Mouse (Mus musculus) MEL (cell line): ENCODE data around the gene Pah. TPM values are rescaled to one million over a fixed set of nuclear protein-coding genes. Genes with fewer than 3 reads are reported as not detected.

Experiments
- DNase-seq: peaks from one replicate; pipeline ENCODE4 v3.0.0; 2011; ENCODE audit warnings: low read depth, low spot score
- H3K27ac ChIP-seq: 2 replicates; pipeline ENCODE4 v1.5.1; 2012; ENCODE audit warnings: low read depth, mild to moderate bottlenecking, control low read depth, low read length, moderate library complexity; ENCODE audit not compliant: control insufficient read depth
- H3K27me3 ChIP-seq, 2 experiments: fragments of 150-350 bp in 1 of 2; sonication (generic) in 1 of 2; 2 replicates each; pipeline ENCODE4 v1.6.1; 2012; ENCODE audit warnings: low read length in 2 of 2, mild to moderate bottlenecking in 2 of 2, improper control_type of control experiment in 1 of 2, moderate library complexity in 1 of 2; ENCODE audit not compliant: insufficient read depth in 2 of 2, control insufficient read depth in 1 of 2
- H3K36me3 ChIP-seq, 2 experiments: 2 replicates each; pipeline ENCODE4 v1.6.1; 2012 to 2014; ENCODE audit warnings: low read length in 2 of 2, improper control_type of control experiment in 1 of 2, inconsistent platforms in 1 of 2, mild to moderate bottlenecking in 1 of 2; ENCODE audit not compliant: insufficient read depth in 2 of 2, control insufficient read depth in 1 of 2
- H3K4me1 ChIP-seq, 2 experiments: fragments of 150-350 bp in 1 of 2; sonication (generic) in 1 of 2; 2 replicates each; pipeline ENCODE4 v1.6.1; 2012; ENCODE audit warnings: low read length in 2 of 2, improper control_type of control experiment in 1 of 2, mild to moderate bottlenecking in 1 of 2; ENCODE audit not compliant: insufficient read depth in 2 of 2, control insufficient read depth in 1 of 2
- H3K4me3 ChIP-seq, 2 experiments: fragments of 150-350 bp in 1 of 2; sonication (generic) in 1 of 2; 2 replicates each; pipeline ENCODE4 v1.5.1; 2012; ENCODE audit warnings: low read depth in 2 of 2, low read length in 2 of 2, mild to moderate bottlenecking in 2 of 2, moderate library complexity in 2 of 2, control low read depth in 1 of 2, improper control_type of control experiment in 1 of 2; ENCODE audit not compliant: control insufficient read depth in 1 of 2, insufficient read depth in 1 of 2
- H3K79me2 ChIP-seq: 2 replicates; pipeline ENCODE4 v1.6.1; 2012; ENCODE audit warnings: mild to moderate bottlenecking, low read length, moderate library complexity; ENCODE audit not compliant: control insufficient read depth, poor library complexity, insufficient read depth
- H3K9ac ChIP-seq: 2 replicates; pipeline ENCODE4 v1.6.1; 2012; ENCODE audit warnings: low read depth, mild to moderate bottlenecking, control low read depth, low read length, moderate library complexity; ENCODE audit not compliant: control insufficient read depth, poor library complexity, severe bottlenecking
- H3K9me3 ChIP-seq: fragments of 150-350 bp; sonication (generic); replicated peaks from 2 replicates; pipeline ENCODE4 v1.6.1; 2012; ENCODE audit warnings: mild to moderate bottlenecking, low read length, improper control_type of control experiment, moderate library complexity; ENCODE audit not compliant: insufficient read depth
- BHLHE40 ChIP-seq: IDR thresholded peaks from 2 replicates; pipeline ENCODE4 v1.6.1; 2012; ENCODE audit warnings: low read depth, mild to moderate bottlenecking, inconsistent platforms, low read length, improper control_type of control experiment, borderline replicate concordance
- CTCF ChIP-seq, 3 experiments: IDR thresholded peaks in 2 of 3; conservative IDR thresholded peaks in 1 of 3; 2 replicates each; pipeline ENCODE4 v1.5.1; 2011 to 2012; ENCODE audit warnings: low read length in 3 of 3, low read depth in 2 of 3, mild to moderate bottlenecking in 2 of 3, improper control_type of control experiment in 1 of 3, inconsistent platforms in 1 of 3, mixed read lengths in 1 of 3, moderate library complexity in 1 of 3; ENCODE audit not compliant: control insufficient read depth in 1 of 3, insufficient read depth in 1 of 3, poor library complexity in 1 of 3, severe bottlenecking in 1 of 3
- E2F4 ChIP-seq: IDR thresholded peaks from 2 replicates; pipeline ENCODE4 v1.6.1; 2011; ENCODE audit warnings: low read depth, low read length, improper control_type of control experiment, borderline replicate concordance
- EP300 ChIP-seq, 2 experiments: IDR thresholded peaks; 2 replicates each; pipeline ENCODE4 v1.6.1; 2011; ENCODE audit warnings: improper control_type of control experiment in 2 of 2, low read length in 2 of 2, low read depth in 1 of 2, mild to moderate bottlenecking in 1 of 2
- GABPA ChIP-seq: IDR thresholded peaks from 2 replicates; pipeline ENCODE4 v1.6.1; 2012; ENCODE audit warnings: low read depth, mild to moderate bottlenecking, inconsistent platforms, low read length, improper control_type of control experiment, moderate library complexity
- GATA1 ChIP-seq: IDR thresholded peaks from 2 replicates; pipeline ENCODE4 v1.6.1; 2011; ENCODE audit warnings: low read depth, low read length, improper control_type of control experiment
- JUND ChIP-seq: IDR thresholded peaks from 2 replicates; pipeline ENCODE4 v1.6.1; 2011; ENCODE audit warnings: low read depth, mild to moderate bottlenecking, improper control_type of control experiment, low read length
- MAFK ChIP-seq: IDR thresholded peaks from 2 replicates; pipeline ENCODE4 v1.6.1; 2011; ENCODE audit warnings: low read depth, mild to moderate bottlenecking, low read length, improper control_type of control experiment, borderline replicate concordance
- MAZ ChIP-seq: IDR thresholded peaks from 2 replicates; pipeline ENCODE4 v1.6.1; 2012; ENCODE audit warnings: low read depth, mild to moderate bottlenecking, inconsistent platforms, low read length, improper control_type of control experiment
- MEF2A ChIP-seq: IDR thresholded peaks from 2 replicates; pipeline ENCODE4 v1.6.1; 2014; ENCODE audit warnings: low read depth, mild to moderate bottlenecking, inconsistent platforms, low read length, improper control_type of control experiment; ENCODE audit not compliant: poor library complexity, insufficient replicate concordance, severe bottlenecking; ENCODE audit errors: extremely low read depth
- MYB ChIP-seq: IDR thresholded peaks from 2 replicates; pipeline ENCODE4 v1.6.1; 2011; ENCODE audit warnings: mild to moderate bottlenecking, low read depth, low read length, improper control_type of control experiment
- MYC ChIP-seq: IDR thresholded peaks from 2 replicates; pipeline ENCODE4 v1.6.1; 2011; ENCODE audit warnings: low read depth, mild to moderate bottlenecking, low read length, improper control_type of control experiment, moderate library complexity
- NELFE ChIP-seq: IDR thresholded peaks from 2 replicates; pipeline ENCODE4 v1.6.1; 2011; ENCODE audit warnings: low read depth, low read length, improper control_type of control experiment
- NRF1 ChIP-seq: IDR thresholded peaks from 2 replicates; pipeline ENCODE4 v1.6.1; 2014; ENCODE audit warnings: low read depth, mild to moderate bottlenecking, inconsistent platforms, low read length, improper control_type of control experiment, moderate library complexity; ENCODE audit not compliant: poor library complexity, insufficient read depth, severe bottlenecking
- POLR2AphosphoS5 ChIP-seq: IDR thresholded peaks from 2 replicates; pipeline ENCODE4 v1.6.1; 2012; ENCODE audit warnings: low read depth, borderline replicate concordance, mild to moderate bottlenecking, inconsistent platforms, low read length, moderate library complexity, mixed read lengths
- RCOR1 ChIP-seq: IDR thresholded peaks from 2 replicates; pipeline ENCODE4 v1.6.1; 2012; ENCODE audit warnings: low read depth, mild to moderate bottlenecking, inconsistent platforms, low read length, improper control_type of control experiment
- TAL1 ChIP-seq: IDR thresholded peaks from 2 replicates; pipeline ENCODE4 v1.6.1; 2012; ENCODE audit warnings: mild to moderate bottlenecking, inconsistent platforms, low read length, moderate library complexity, mixed read lengths
- TBP ChIP-seq: IDR thresholded peaks from 2 replicates; pipeline ENCODE4 v1.8.0; 2011; ENCODE audit warnings: low read depth, low read length, improper control_type of control experiment
- TCF12 ChIP-seq: IDR thresholded peaks from 2 replicates; pipeline ENCODE4 v1.6.1; 2014; ENCODE audit warnings: low read depth, mild to moderate bottlenecking, inconsistent platforms, low read length, improper control_type of control experiment, moderate library complexity
- USF1 ChIP-seq: IDR thresholded peaks from 2 replicates; pipeline ENCODE4 v1.6.1; 2014; ENCODE audit warnings: low read depth, mild to moderate bottlenecking, inconsistent platforms, low read length, improper control_type of control experiment, moderate library complexity
- USF2 ChIP-seq, 2 experiments: IDR thresholded peaks; 2 replicates each; pipeline ENCODE4 v1.6.1; 2011 to 2012; ENCODE audit warnings: improper control_type of control experiment in 2 of 2, low read length in 2 of 2, borderline replicate concordance in 1 of 2, inconsistent platforms in 1 of 2, low read depth in 1 of 2, mild to moderate bottlenecking in 1 of 2; ENCODE audit not compliant: insufficient read depth in 1 of 2
- ZC3H11A ChIP-seq: IDR thresholded peaks from 2 replicates; pipeline ENCODE4 v1.6.1; 2012; ENCODE audit warnings: low read depth, mild to moderate bottlenecking, inconsistent platforms, low read length, improper control_type of control experiment
- ZMIZ1 ChIP-seq: IDR thresholded peaks from 2 replicates; pipeline ENCODE4 v1.6.1; 2012; ENCODE audit warnings: low read depth, mild to moderate bottlenecking, inconsistent platforms, low read length, improper control_type of control experiment, moderate library complexity
- ZNF384 ChIP-seq: IDR thresholded peaks from 2 replicates; pipeline ENCODE4 v1.6.1; 2012; ENCODE audit warnings: low read depth, mild to moderate bottlenecking, inconsistent platforms, low read length, improper control_type of control experiment
- polyA plus RNA-seq, 2 experiments: library from polyadenylated mRNA; stranded (reverse) in 1 of 2; unstranded in 1 of 2; fragments of >175 nt in 1 of 2; fragments of >200 nt in 1 of 2; gene quantifications; 2 replicates each; pipeline versions ENCODE4 v1.2.1 to v1.2.4; 2012; ENCODE audit warnings: low replicate concordance in 2 of 2, low read depth in 1 of 2; ENCODE audit not compliant: insufficient read length in 2 of 2, insufficient read depth in 1 of 2, missing spikeins in 1 of 2
- total RNA-seq: library from RNA; depleted of rRNA; stranded (reverse); fragments of 300-350 nt; gene quantifications from 2 replicates; pipeline ENCODE4 v1.2.3, GENCODE M21; 2012

Gene Pah
- total and polyA plus RNA-seq, 3 experiments = not detected

DNA sequence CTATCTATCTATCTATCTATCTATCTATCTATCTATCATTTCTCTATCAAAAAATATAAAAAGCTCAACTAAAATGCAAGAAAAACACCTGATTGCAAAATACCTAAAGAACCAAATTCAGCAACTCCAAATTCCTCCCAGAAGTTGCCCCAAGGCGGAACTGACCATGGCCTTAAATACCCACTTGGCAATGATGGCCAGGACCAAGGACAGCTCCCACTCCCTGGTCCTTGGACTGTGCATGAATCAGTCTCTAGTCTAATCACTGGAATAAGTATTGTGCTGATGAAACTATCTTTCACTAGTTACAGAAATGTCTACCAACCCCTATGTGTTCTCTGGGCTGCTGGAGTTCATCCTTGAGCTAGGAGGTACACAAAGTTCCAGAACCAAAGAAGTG is 65.1 kb downstream of the Pah start:
- no peaks in the 10 kb centered on the region for H3K36me3 ChIP-seq
- H3K4me1 ChIP-seq = no peaks in the 10 kb centered on the region
- H3K27ac ChIP-seq = no peak overlapping the region
- H3K79me2 ChIP-seq = no peaks in the 10 kb centered on the region
- H3K4me3 ChIP-seq = no peak overlapping the region
- TF ChIP-seq ZC3H11A (no peak), NELFE (no peak), TAL1 (no peak), USF1 (no peak), JUND (no peak), RCOR1 (no peak), MYB (no peak), NRF1 (no peak), MYC (no peak), BHLHE40 (no peak), CTCF (IDR thresholded peaks at IDR 0.05 in 2 of 3, conservative IDR thresholded peaks at IDR 0.05 in 1 of 3; ENCODE audit: control insufficient read depth in 1 of 3, insufficient read depth in 1 of 3, low read depth in 2 of 3, low read length in 3 of 3, poor library complexity in 1 of 3, severe bottlenecking in 1 of 3) (no peak)
- H3K27me3 ChIP-seq = no peaks in the 10 kb centered on the region
- H3K9me3 ChIP-seq = no peaks in the 10 kb centered on the region
- no peak overlapping the region for H3K9ac ChIP-seq
- DNase-seq = peak; percentile 31

DNA sequence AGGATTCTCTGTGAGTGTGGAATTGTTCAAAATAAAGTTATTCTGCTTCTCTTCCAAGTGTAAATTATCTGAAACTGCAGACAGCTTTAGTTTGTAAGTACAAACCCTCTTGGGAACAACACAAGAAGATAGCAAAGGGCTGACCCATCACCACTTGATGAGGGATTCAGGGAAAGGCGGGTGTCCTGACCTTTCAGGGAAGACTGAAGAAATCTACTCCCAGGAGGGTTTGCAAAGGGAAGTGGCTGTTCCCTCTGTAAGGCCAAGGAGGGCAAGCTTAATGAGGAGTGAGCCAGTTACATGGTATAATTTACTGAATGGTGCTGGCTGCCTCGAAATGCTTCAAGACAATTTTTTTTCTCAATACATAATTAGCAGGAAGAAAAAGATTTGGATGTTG is 72.3 kb downstream of the Pah start:
- no peaks in the 10 kb centered on the region for H3K9me3 ChIP-seq
- H3K4me1 ChIP-seq = no peaks in the 10 kb centered on the region
- H3K36me3 ChIP-seq = no peaks in the 10 kb centered on the region
- TF ChIP-seq GABPA (no peak), TBP (no peak), TAL1 (no peak), MAZ (no peak), MEF2A (no peak), USF2 (IDR thresholded peaks at IDR 0.05; ENCODE audit: borderline replicate concordance in 1 of 2, insufficient read depth in 1 of 2, low read depth in 1 of 2, low read length in 2 of 2) (no peak), TCF12 (no peak), EP300 (IDR thresholded peaks at IDR 0.05; ENCODE audit: low read depth in 1 of 2, low read length in 2 of 2) (no peak), POLR2AphosphoS5 (no peak), ZMIZ1 (no peak), E2F4 (no peak), ZNF384 (no peak), MAFK (no peak), RCOR1 (no peak), MYB (no peak), GATA1 (no peak), USF1 (no peak)
- H3K27ac ChIP-seq = no peak overlapping the region
- no peak overlapping the region for H3K9ac ChIP-seq
- no peak overlapping the region for H3K4me3 ChIP-seq
- H3K27me3 ChIP-seq = no peaks in the 10 kb centered on the region
- H3K79me2 ChIP-seq = no peaks in the 10 kb centered on the region
- no peak for DNase-seq
